Mouse (Mus musculus): ENCODE measurements around the gene A430005L14Rik. TPM values are rescaled to one million over a fixed set of nuclear protein-coding genes. Genes with fewer than 3 reads are reported as not detected.
"Not testable (repeated sequence)": the region's sequence is repeated elsewhere in the genome, so short reads cannot be mapped to it uniquely, and the experiment has no call there.

A430005L14Rik gene
- polyA plus RNA-seq (2014; fragmentation: Nextera tagmentation; extraction: Ambion mirVana), result 50.5 and 57.8 TPM in 2 replicates

- Histone ChIP-seq H3K4me3 (ENCODE audit: low read depth, low read length) (peak within 1 kb of the TSS; percentile 81), H3K36me3 (ENCODE audit: control insufficient read depth, insufficient read depth, low read length) (peaks cover 4% of the 10 kb centered on the region), H3K9me3 (replicated peaks; ENCODE audit: control insufficient read depth, low read length) (no peaks in the 10 kb centered on the region), H3K27me3 (ENCODE audit: control insufficient read depth, insufficient read depth, low read length) (peaks cover 3% of the 10 kb centered on the region; the same call in 1 of the 2 replicates), H3K9ac (ENCODE audit: low read depth, low read length) (peak within 1 kb of the TSS; percentile 90), H3K27ac (ENCODE audit: low read depth, low read length) (peak within 1 kb of the TSS; percentile 92), H3K4me2 (peak within 1 kb of the TSS; percentile 82), H3K4me1 (ENCODE audit: control insufficient read depth, insufficient read depth, low read length) (peaks cover 10% of the 10 kb centered on the region; the same call in 1 of the 2 replicates)
- ATAC-seq (replicated peaks; ENCODE audit: insufficient number of reproducible peaks, low FRiP score, low TSS enrichment), result peak; percentile 96
- WGBS (ENCODE audit: insufficient replicate concordance), result 3% methylated on average over 56 of the region's 67 CpGs
These were observed at the start of gene A430005L14Rik for GRCm38 (mm10) chr4:153956569-153957405. Gene A430005L14Rik, plus strand, starts transcription at chr4:153957237.

- Histone ChIP-seq H3K4me1 (ENCODE audit: control insufficient read depth, insufficient read depth, low read length) (no peaks in the 10 kb centered on the region), H3K9me3 (replicated peaks; ENCODE audit: control insufficient read depth, low read length) (no peaks in the 10 kb centered on the region), H3K36me3 (ENCODE audit: control insufficient read depth, insufficient read depth, low read length) (no peaks in the 10 kb centered on the region), H3K9ac (ENCODE audit: low read depth, low read length) (no peak overlapping the region), H3K27me3 (ENCODE audit: control insufficient read depth, insufficient read depth, low read length) (no peaks in the 10 kb centered on the region), H3K4me2 (no peak overlapping the region), H3K27ac (ENCODE audit: low read depth, low read length) (no peak overlapping the region), H3K4me3 (ENCODE audit: low read depth, low read length) (no peak overlapping the region)
- no peak for ATAC-seq (replicated peaks; ENCODE audit: insufficient number of reproducible peaks, low FRiP score, low TSS enrichment)
- WGBS (ENCODE audit: insufficient replicate concordance), result 24% methylated on average over 11 of the region's 11 CpGs
These were observed 49.5 kb upstream of the A430005L14Rik start for GRCm38 (mm10) chr4:153907573-153907972.

- H3K9ac ChIP-seq (ENCODE audit: low read depth, low read length), result no peak overlapping the region
- no peaks in the 10 kb centered on the region for H3K4me1 ChIP-seq (ENCODE audit: control insufficient read depth, insufficient read depth, low read length)
- no peak overlapping the region for H3K27ac ChIP-seq (ENCODE audit: low read depth, low read length)
- no peaks in the 10 kb centered on the region for H3K36me3 ChIP-seq (ENCODE audit: control insufficient read depth, insufficient read depth, low read length)
- H3K4me3 ChIP-seq (ENCODE audit: low read depth, low read length), result no peak overlapping the region
- no peaks in the 10 kb centered on the region for H3K9me3 ChIP-seq (replicated peaks; ENCODE audit: control insufficient read depth, low read length)
- no peaks in the 10 kb centered on the region for H3K27me3 ChIP-seq (ENCODE audit: control insufficient read depth, insufficient read depth, low read length)
- WGBS (ENCODE audit: insufficient replicate concordance), result 57% methylated on average over 3 of the region's 3 CpGs
- H3K4me2 ChIP-seq, result no peak overlapping the region
- no peak for ATAC-seq (replicated peaks; ENCODE audit: insufficient number of reproducible peaks, low FRiP score, low TSS enrichment)
These were observed 43.4 kb upstream of the A430005L14Rik start for GRCm38 (mm10) chr4:153913635-153914034.

- no peaks in the 10 kb centered on the region for H3K36me3 ChIP-seq (ENCODE audit: control insufficient read depth, insufficient read depth, low read length)
- no peak for ATAC-seq (replicated peaks; ENCODE audit: insufficient number of reproducible peaks, low FRiP score, low TSS enrichment)
- no peaks in the 10 kb centered on the region for H3K27me3 ChIP-seq (ENCODE audit: control insufficient read depth, insufficient read depth, low read length)
- H3K4me2 ChIP-seq, result no peak overlapping the region
- no peak overlapping the region for H3K4me3 ChIP-seq (ENCODE audit: low read depth, low read length)
- no peaks in the 10 kb centered on the region for H3K4me1 ChIP-seq (ENCODE audit: control insufficient read depth, insufficient read depth, low read length)
- no peak overlapping the region for H3K9ac ChIP-seq (ENCODE audit: low read depth, low read length)
- 33% methylated on average over 8 of the region's 8 CpGs for WGBS (ENCODE audit: insufficient replicate concordance)
- no peak overlapping the region for H3K27ac ChIP-seq (ENCODE audit: low read depth, low read length)
- H3K9me3 ChIP-seq (replicated peaks; ENCODE audit: control insufficient read depth, low read length), result no peaks in the 10 kb centered on the region
These were observed 39.1 kb upstream of the A430005L14Rik start for GRCm38 (mm10) chr4:153917773-153918500.

GRCm38 (mm10) chr4:153920517-153921233 lies 36.4 kb upstream of the A430005L14Rik start:
- Histone ChIP-seq H3K27me3 (ENCODE audit: control insufficient read depth, insufficient read depth, low read length) (no peaks in the 10 kb centered on the region), H3K36me3 (ENCODE audit: control insufficient read depth, insufficient read depth, low read length) (no peaks in the 10 kb centered on the region), H3K4me3 (ENCODE audit: low read depth, low read length) (no peak overlapping the region), H3K9me3 (replicated peaks; ENCODE audit: control insufficient read depth, low read length) (no peaks in the 10 kb centered on the region), H3K27ac (ENCODE audit: low read depth, low read length) (no peak overlapping the region), H3K4me2 (no peak overlapping the region), H3K4me1 (ENCODE audit: control insufficient read depth, insufficient read depth, low read length) (no peaks in the 10 kb centered on the region), H3K9ac (ENCODE audit: low read depth, low read length) (no peak overlapping the region)
- ATAC-seq (replicated peaks; ENCODE audit: insufficient number of reproducible peaks, low FRiP score, low TSS enrichment), result no peak
- WGBS (ENCODE audit: insufficient replicate concordance), result 66% methylated on average over 9 of the region's 9 CpGs

GRCm38 (mm10) chr4:153922090-153922489 lies 34.9 kb upstream of the A430005L14Rik start:
- not testable (repeated sequence) for H3K27me3 ChIP-seq (ENCODE audit: control insufficient read depth, insufficient read depth, low read length); H3K4me3 ChIP-seq (ENCODE audit: low read depth, low read length); H3K27ac ChIP-seq (ENCODE audit: low read depth, low read length); H3K4me2 ChIP-seq; H3K9me3 ChIP-seq (replicated peaks; ENCODE audit: control insufficient read depth, low read length); H3K4me1 ChIP-seq (ENCODE audit: control insufficient read depth, insufficient read depth, low read length); ATAC-seq (replicated peaks; ENCODE audit: insufficient number of reproducible peaks, low FRiP score, low TSS enrichment); H3K9ac ChIP-seq (ENCODE audit: low read depth, low read length); H3K36me3 ChIP-seq (ENCODE audit: control insufficient read depth, insufficient read depth, low read length)
- 62% methylated on average over 4 of the region's 4 CpGs for WGBS (ENCODE audit: insufficient replicate concordance)

GRCm38 (mm10) chr4:153928772-153929299 lies 28.2 kb upstream of the A430005L14Rik start:
- Histone ChIP-seq H3K4me1 (ENCODE audit: control insufficient read depth, insufficient read depth, low read length) (no peaks in the 10 kb centered on the region), H3K36me3 (ENCODE audit: control insufficient read depth, insufficient read depth, low read length) (no peaks in the 10 kb centered on the region), H3K27ac (ENCODE audit: low read depth, low read length) (no peak overlapping the region), H3K4me3 (ENCODE audit: low read depth, low read length) (no peak overlapping the region), H3K27me3 (ENCODE audit: control insufficient read depth, insufficient read depth, low read length) (no peaks in the 10 kb centered on the region), H3K9me3 (replicated peaks; ENCODE audit: control insufficient read depth, low read length) (no peaks in the 10 kb centered on the region), H3K4me2 (no peak overlapping the region), H3K9ac (ENCODE audit: low read depth, low read length) (no peak overlapping the region)
- 81% methylated on average over 11 of the region's 11 CpGs for WGBS (ENCODE audit: insufficient replicate concordance)
- ATAC-seq (replicated peaks; ENCODE audit: insufficient number of reproducible peaks, low FRiP score, low TSS enrichment), result no peak

GRCm38 (mm10) chr4:153929425-153929824 lies 27.6 kb upstream of the A430005L14Rik start:
- no peak overlapping the region for H3K9ac ChIP-seq (ENCODE audit: low read depth, low read length)

More at GRCm38 (mm10) chr4:153929425-153929824, 27.6 kb upstream of the A430005L14Rik start:
- Histone ChIP-seq H3K4me3 (ENCODE audit: low read depth, low read length) (no peak overlapping the region), H3K4me1 (ENCODE audit: control insufficient read depth, insufficient read depth, low read length) (no peaks in the 10 kb centered on the region), H3K27me3 (ENCODE audit: control insufficient read depth, insufficient read depth, low read length) (no peaks in the 10 kb centered on the region), H3K4me2 (no peak overlapping the region), H3K27ac (ENCODE audit: low read depth, low read length) (no peak overlapping the region), H3K36me3 (ENCODE audit: control insufficient read depth, insufficient read depth, low read length) (no peaks in the 10 kb centered on the region), H3K9me3 (replicated peaks; ENCODE audit: control insufficient read depth, low read length) (no peaks in the 10 kb centered on the region)
- WGBS (ENCODE audit: insufficient replicate concordance), result 64% methylated on average over 10 of the region's 10 CpGs
- ATAC-seq (replicated peaks; ENCODE audit: insufficient number of reproducible peaks, low FRiP score, low TSS enrichment), result no peak
